Mouse (Mus musculus): ENCODE results near the gene Rif1.

- no peak for TF ChIP-seq CTCF (IDR thresholded peaks at IDR 0.05; ENCODE audit: low read depth)
- no peak for TF ChIP-seq EP300 (IDR thresholded peaks at IDR 0.05; ENCODE audit: low read depth)
Observed at GRCm38 (mm10) chr2:52071241-52071991, 1.2 kb upstream of the Rif1 start.

All from heart, postnatal 0 days (tissue).